Mouse (Mus musculus) stomach, embryonic 14.5 days (tissue): ENCODE measurements at regions not wholly inside any gene's neighbourhood (a gene's known extent, or its start where the extent isn't known, plus 50 kb on each side); places are given as distances from the start of the nearest gene placed in this dataset.
"Not testable (repeated sequence)": the region's sequence is repeated elsewhere in the genome, so short reads cannot be mapped to it uniquely, and the experiment has no call there.

Source experiments
- ATAC-seq: fragments of 200-750 bp; cut with Nextera tagmentation; 2 replicates; pipeline ENCODE4 v1.8.0; 2017; ENCODE audit warnings: low read depth, moderate TSS enrichment; ENCODE audit not compliant: insufficient number of reproducible peaks, insufficient read depth, low FRiP score
- H3K27ac ChIP-seq: fragments of 300-500 bp; sonication (generic); 2 replicates; pipeline ENCODE4 v1.5.1; 2014; ENCODE audit warnings: mild to moderate bottlenecking, low read length, moderate library complexity, mixed read lengths
- H3K27me3 ChIP-seq: fragments of 300-500 bp; sonication (generic); 2 replicates; pipeline ENCODE4 v1.6.1; 2014; ENCODE audit warnings: low read length, control low read depth, mixed read lengths; ENCODE audit not compliant: control insufficient read depth, insufficient read depth
- H3K36me3 ChIP-seq: fragments of 300-500 bp; sonication (generic); 2 replicates; pipeline ENCODE4 v1.6.1; 2014; ENCODE audit warnings: mild to moderate bottlenecking, control low read depth, low read length, moderate library complexity, mixed read lengths; ENCODE audit not compliant: control insufficient read depth, insufficient read depth
- H3K4me1 ChIP-seq: fragments of 300-500 bp; sonication (generic); 2 replicates; pipeline ENCODE4 v1.6.1; 2014; ENCODE audit warnings: low read length, control low read depth, mixed read lengths; ENCODE audit not compliant: control insufficient read depth, insufficient read depth
- H3K4me2 ChIP-seq: fragments of 300-500 bp; sonication (generic); replicated peaks from 2 replicates; pipeline ENCODE4 v1.6.1; 2014; ENCODE audit warnings: low read depth, low read length, control low read depth
- H3K4me3 ChIP-seq: fragments of 300-500 bp; sonication (generic); 2 replicates; pipeline ENCODE4 v1.5.1; 2014; ENCODE audit warnings: low read depth, low read length, control low read depth
- H3K9ac ChIP-seq: fragments of 300-500 bp; sonication (generic); replicated peaks from 2 replicates; pipeline ENCODE4 v1.6.1; 2014; ENCODE audit warnings: low read depth, mild to moderate bottlenecking, control low read depth, low read length, moderate library complexity, mixed read lengths
- H3K9me3 ChIP-seq: fragments of 300-500 bp; sonication (generic); 2 replicates; pipeline ENCODE4 v1.6.1; 2016; ENCODE audit warnings: low read depth, low read length, control low read depth; ENCODE audit not compliant: control insufficient read depth
- WGBS: fragments of 180-500 bp; shearing (Covaris S2); extraction: QIAGEN DNeasy Blood & Tissue Kit; methylation state at CpG from one replicate; pipeline ENCODE4 v1.1.7; 2014; 5-methylcytosine and 5-hydroxymethylcytosine counted together

GRCm38 (mm10) chr13:13888847-13889246, 65.4 kb upstream of the B3galnt2 start:
- not testable (repeated sequence) for H3K4me3 ChIP-seq, ATAC-seq, H3K9me3 ChIP-seq, H3K4me2 ChIP-seq, H3K4me1 ChIP-seq, H3K27ac ChIP-seq, H3K27me3 ChIP-seq, H3K36me3 ChIP-seq, H3K9ac ChIP-seq
- 82% methylated on average over 15 of the region's 15 CpGs for WGBS

GRCm38 (mm10) chr13:13889297-13890120, 64.8 kb upstream of the B3galnt2 start:
- 19% methylated on average over 17 of the region's 17 CpGs for WGBS
- ATAC-seq: peak; percentile 87
- H3K4me3 ChIP-seq: peak overlapping the region; percentile 29

GRCm38 (mm10) chr13:13902186-13902585, 52.1 kb upstream of the B3galnt2 start:
- not testable (repeated sequence) for H3K9me3 ChIP-seq, ATAC-seq, H3K4me2 ChIP-seq, H3K27me3 ChIP-seq, H3K4me1 ChIP-seq, H3K27ac ChIP-seq, H3K9ac ChIP-seq, H3K36me3 ChIP-seq, H3K4me3 ChIP-seq
- WGBS: 90% methylated on average over 16 of the region's 16 CpGs

More at GRCm38 (mm10) chr13:13889297-13890120, 64.8 kb upstream of the B3galnt2 start:
- H3K4me1 ChIP-seq: no peaks in the 10 kb centered on the region
- peak overlapping the region; percentile 38 for H3K4me2 ChIP-seq
- no peak overlapping the region for H3K9ac ChIP-seq
- H3K27ac ChIP-seq: no peak overlapping the region
- H3K9me3 ChIP-seq: no peaks in the 10 kb centered on the region; the same call in 1 of the 2 replicates
- H3K27me3 ChIP-seq: no peaks in the 10 kb centered on the region
- no peaks in the 10 kb centered on the region for H3K36me3 ChIP-seq
